Mouse (Mus musculus) induced T-regulatory cell, adult 2 months (primary cell): ENCODE results near the gene Arhgap24.
"Not testable (repeated sequence)": the region's sequence is repeated elsewhere in the genome, so short reads cannot be mapped to it uniquely, and the experiment has no call there.

ENCODE experiments used
- DNase-seq: peaks from one replicate; pipeline ENCODE4 v3.0.0-alpha.2; 2012; ENCODE audit warnings: low read depth

The Arhgap24 gene

GRCm38 (mm10) chr5:102802833-102803232 is 321.6 kb downstream of the Arhgap24 start:
- no peak for DNase-seq

GRCm38 (mm10) chr5:102803675-102804074 is 322.5 kb downstream of the Arhgap24 start:
- DNase-seq = no peak

- no peak for DNase-seq
Observed at GRCm38 (mm10) chr5:102807518-102807917, 326.3 kb downstream of the Arhgap24 start.

GRCm38 (mm10) chr5:102810366-102810957 is 329.3 kb downstream of the Arhgap24 start:
- no peak for DNase-seq

- no peak for DNase-seq
Observed at GRCm38 (mm10) chr5:102813271-102813670, 332.1 kb downstream of the Arhgap24 start.

- DNase-seq = no peak
Observed at GRCm38 (mm10) chr5:102817641-102818040, 336.4 kb downstream of the Arhgap24 start.

GRCm38 (mm10) chr5:102825538-102825937 is 344.3 kb downstream of the Arhgap24 start:
- no peak for DNase-seq

GRCm38 (mm10) chr5:102839071-102839470 is 357.9 kb downstream of the Arhgap24 start:
- no peak for DNase-seq

GRCm38 (mm10) chr5:102843934-102844709 is 362.9 kb downstream of the Arhgap24 start:
- no peak for DNase-seq

GRCm38 (mm10) chr5:102844731-102845598 is 363.8 kb downstream of the Arhgap24 start:
- no peak for DNase-seq

- DNase-seq = no peak
Observed at GRCm38 (mm10) chr5:102845800-102846199, 364.6 kb downstream of the Arhgap24 start.

- DNase-seq = no peak
Observed at GRCm38 (mm10) chr5:102847859-102848258, 366.7 kb downstream of the Arhgap24 start.

- DNase-seq = no peak
Observed at GRCm38 (mm10) chr5:102851761-102852160, 370.6 kb downstream of the Arhgap24 start.

- DNase-seq = no peak
Observed at GRCm38 (mm10) chr5:102853750-102854149, 372.6 kb downstream of the Arhgap24 start.

GRCm38 (mm10) chr5:102855805-102856204 is 374.6 kb downstream of the Arhgap24 start:
- no peak for DNase-seq

GRCm38 (mm10) chr5:102858047-102858446 is 376.9 kb downstream of the Arhgap24 start:
- DNase-seq = no peak

- DNase-seq = no peak
Observed at GRCm38 (mm10) chr5:102859749-102860148, 378.6 kb downstream of the Arhgap24 start.

GRCm38 (mm10) chr5:102868196-102868595 is 387.0 kb downstream of the Arhgap24 start:
- no peak for DNase-seq

GRCm38 (mm10) chr5:102872996-102873395 is 391.8 kb downstream of the Arhgap24 start:
- not testable (repeated sequence) for DNase-seq

- peak; percentile 46 for DNase-seq
Observed at GRCm38 (mm10) chr5:102874605-102875298, 393.6 kb downstream of the Arhgap24 start.

GRCm38 (mm10) chr5:102875628-102876027 is 394.4 kb downstream of the Arhgap24 start:
- peak; percentile 1 for DNase-seq
